Mouse (Mus musculus): Measurements from ENCODE around the gene Wdr43. TPM values are rescaled to one million over a fixed set of nuclear protein-coding genes. Genes with fewer than 3 reads are reported as not detected.

Wdr43 gene
- total RNA-seq, 2 experiments from 2014 or later = 26.5 to 29.6 TPM

GRCm38 (mm10) chr17:71698619-71698956 is 82.9 kb downstream of the Wdr43 start:
- no peak for DNase-seq (ENCODE audit: low spot score)

- DNase-seq (ENCODE audit: low spot score) = no peak
Measured at GRCm38 (mm10) chr17:71705113-71705512, 89.4 kb downstream of the Wdr43 start.

GRCm38 (mm10) chr17:71705550-71706480 is 90.1 kb downstream of the Wdr43 start:
- peak; percentile 41 for DNase-seq (ENCODE audit: low spot score)

GRCm38 (mm10) chr17:71707715-71708114 is 92.0 kb downstream of the Wdr43 start:
- DNase-seq (ENCODE audit: low spot score) = no peak

Other genes with a start within 250 kb of the Wdr43 start
- gene Gm4707, start 156.0 kb upstream of the Wdr43 start, total RNA-seq (2021) = under 1 TPM; 0.57 to 0.71 TPM
- 1 to 10 TPM; 8.6 to 9.9 TPM for gene Smchd1, start 140.6 kb upstream of the Wdr43 start, total RNA-seq (2021)
- under 1 TPM in 1 of 2 experiments, not detected in 1; 0.14 TPM for gene Ndc80, start 89.0 kb upstream of the Wdr43 start, total RNA-seq (2021)
- under 1 TPM; 0.27 to 0.55 TPM for gene Spdya, start 63.8 kb upstream of the Wdr43 start, total RNA-seq (2021)
- gene Togaram2, start 57.4 kb downstream of the Wdr43 start, total RNA-seq (2021) = 1 to 10 TPM; 2.4 to 4.9 TPM
- gene Pcare, start 137.0 kb downstream of the Wdr43 start, total RNA-seq (2021) = under 1 TPM in 1 of 2 experiments, not detected in 1; 0.05 TPM
- gene Clip4, start 152.6 kb downstream of the Wdr43 start, total RNA-seq (2021) = 100 to 1,000 TPM; 138 to 152 TPM

All from gastrocnemius, adult 18-20 months (tissue).